Mouse (Mus musculus): ENCODE results near the gene Brms1l.
"Not testable (repeated sequence)": the region's sequence is repeated elsewhere in the genome, so short reads cannot be mapped to it uniquely, and the experiment has no call there.

The Brms1l gene

DNA sequence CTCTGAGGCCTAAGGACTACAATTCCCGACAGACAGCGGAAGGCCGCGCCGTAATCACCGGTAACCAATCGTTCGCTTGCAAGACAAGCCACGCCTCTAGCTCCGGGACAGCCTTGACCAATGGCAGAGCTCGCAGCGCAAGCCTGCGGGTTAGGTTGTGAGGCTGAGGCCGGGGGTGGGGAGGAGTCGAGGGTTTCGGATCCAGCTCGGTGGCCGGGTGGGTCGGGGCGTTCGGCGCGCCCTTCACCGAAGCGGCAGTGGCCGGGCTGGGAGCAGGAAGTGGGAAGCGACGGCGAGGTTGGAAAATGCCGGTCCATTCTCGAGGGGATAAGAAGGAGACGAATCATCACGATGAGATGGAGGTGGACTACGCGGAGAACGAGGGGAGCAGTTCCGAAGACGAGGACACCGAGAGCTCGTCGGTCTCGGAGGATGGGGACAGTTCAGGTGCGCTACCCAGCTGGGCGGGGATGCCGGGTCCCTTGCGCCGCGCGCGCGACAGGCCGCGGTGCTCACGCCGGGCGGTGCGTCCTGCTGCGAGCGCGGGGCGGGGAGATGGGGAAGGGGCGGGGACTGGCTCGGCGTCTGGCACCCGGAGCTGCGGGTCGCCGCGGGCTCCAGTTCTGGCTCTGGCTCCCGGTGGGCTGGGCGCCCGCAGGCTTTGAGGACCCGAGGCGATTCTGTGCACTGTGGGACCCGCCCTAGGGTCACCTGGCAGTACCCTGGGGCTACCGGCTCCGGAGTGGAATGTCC, at the start of gene Brms1l:
Gene Brms1l, plus strand, starts transcription at position 126 of the 753 bp plus-strand sequence.
- in situ Hi-C loops (cut with MboI, MseI) = loop anchor here (10.0 to 25.0 kb wide), 2 partner anchors 1376 to 1698 kb away; no protein-coding TSS in a partner anchor

DNA sequence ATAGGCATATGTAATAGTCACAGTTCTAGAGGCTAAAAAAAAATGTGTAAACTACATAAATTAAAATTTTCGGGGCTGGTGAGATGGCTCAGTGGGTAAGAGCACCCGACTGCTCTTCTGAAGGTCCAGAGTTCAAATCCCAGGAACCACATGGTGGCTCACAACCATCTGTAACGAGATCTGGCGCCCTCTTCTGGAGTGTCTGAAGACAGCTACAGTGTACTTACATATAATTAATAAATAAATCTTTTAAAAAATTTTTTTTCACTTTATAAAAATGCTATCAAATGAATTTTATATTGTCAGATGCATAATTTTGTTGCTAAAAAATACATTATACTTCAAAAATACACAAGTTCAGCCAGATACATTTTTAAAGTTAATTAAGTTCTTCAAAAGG, 41.6 kb upstream of the Brms1l start:
- in situ Hi-C loops (cut with MboI, MseI) = not testable (repeated sequence)

DNA sequence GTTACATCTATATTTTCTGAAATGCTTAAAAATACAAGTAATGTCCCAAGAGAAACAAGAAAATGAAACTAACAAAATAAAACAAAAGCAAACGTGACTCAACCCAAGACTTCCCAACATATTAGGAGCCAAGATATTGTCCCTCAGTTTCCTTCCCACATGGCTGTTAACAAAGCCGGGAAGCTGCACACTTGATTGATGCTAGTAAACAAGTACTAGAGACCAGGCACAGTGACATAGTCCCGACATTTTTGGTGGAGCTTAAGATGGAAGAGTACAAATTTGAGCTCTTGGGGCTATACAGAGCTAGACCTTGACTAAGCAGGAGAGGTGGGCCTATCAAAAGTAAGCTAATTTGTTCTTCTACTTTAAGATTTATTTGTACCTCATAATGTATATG, 39.0 kb upstream of the Brms1l start:
- in situ Hi-C loops (cut with MboI, MseI) = no loop called here

DNA sequence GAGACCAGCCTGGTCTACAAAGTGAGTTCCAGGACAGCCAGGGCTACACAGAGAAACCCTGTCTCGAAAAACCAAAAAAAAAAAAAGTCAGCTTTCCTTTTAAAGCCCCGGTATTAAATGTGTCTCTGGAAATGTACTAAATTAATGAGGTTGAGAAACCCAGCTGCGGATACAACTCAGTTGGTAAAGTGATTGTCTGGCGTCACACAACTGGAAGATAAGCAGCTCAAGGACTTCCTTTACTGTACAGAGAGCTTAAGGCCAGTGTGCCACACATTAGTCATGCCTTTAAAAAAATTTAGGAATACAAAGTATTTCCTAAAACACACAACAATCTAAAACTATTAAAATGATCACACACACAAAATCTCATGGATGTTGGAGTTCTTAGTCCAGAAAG, 37.4 kb upstream of the Brms1l start:
- in situ Hi-C loops (cut with MboI, MseI) = no loop called here

DNA sequence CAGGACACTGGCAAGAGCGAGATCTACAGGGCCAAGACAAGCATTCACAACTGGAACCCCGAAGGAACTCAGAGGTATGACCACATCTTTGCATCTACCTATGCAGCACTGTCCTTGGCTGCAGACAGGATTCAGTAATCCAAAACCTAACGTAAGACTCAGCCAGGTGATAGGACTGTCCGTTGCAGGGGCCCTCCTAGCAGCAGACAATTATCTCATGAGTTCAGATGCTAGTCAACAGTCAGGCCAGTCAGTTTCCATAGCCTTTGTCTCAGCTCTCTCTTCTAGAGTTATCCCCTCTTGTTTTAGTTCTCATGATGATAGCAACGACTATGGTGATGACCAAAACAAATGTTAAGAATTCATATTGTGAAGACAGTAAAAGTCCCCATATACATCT, 36.0 kb upstream of the Brms1l start:
- in situ Hi-C loops (cut with MboI, MseI) = no loop called here

DNA sequence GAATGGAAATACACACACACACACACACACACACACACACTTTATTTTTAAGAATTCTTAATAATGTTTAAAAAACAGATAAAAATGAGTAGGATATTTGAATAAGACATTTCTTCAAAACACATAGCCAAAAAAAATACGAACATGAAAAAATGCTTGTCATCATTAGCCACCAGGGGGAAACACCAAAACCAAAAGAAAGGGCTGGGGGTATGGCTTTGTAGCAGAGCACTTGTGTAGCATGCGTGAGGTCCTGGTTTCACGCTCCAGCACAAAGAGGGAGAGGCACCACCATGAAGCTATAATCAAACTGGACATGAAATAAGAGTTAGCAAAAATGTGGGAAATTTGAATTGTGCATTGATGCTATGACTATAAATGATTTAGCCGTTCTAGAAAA, 35.0 kb upstream of the Brms1l start:
- in situ Hi-C loops (cut with MboI, MseI) = no loop called here

DNA sequence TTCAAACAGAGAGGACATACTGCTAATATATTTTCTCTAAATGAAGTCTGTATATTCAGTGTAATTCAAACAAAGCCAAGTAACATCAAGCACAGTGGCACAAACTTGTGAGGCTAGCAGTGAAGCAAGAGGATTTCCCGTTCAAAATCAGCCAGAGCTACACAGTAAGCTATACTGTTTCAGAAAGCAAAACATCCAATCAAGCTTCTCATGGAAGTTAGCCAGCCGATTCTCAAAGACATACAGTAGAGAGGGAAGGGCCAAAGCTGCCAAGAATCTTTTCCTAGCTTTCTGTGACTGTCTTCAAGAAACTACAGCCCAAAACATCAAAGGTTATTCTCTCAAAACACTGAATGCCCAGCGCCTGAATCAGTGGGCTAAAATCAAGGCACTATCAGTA, 31.1 kb upstream of the Brms1l start:
- in situ Hi-C loops (cut with MboI, MseI) = no loop called here

DNA sequence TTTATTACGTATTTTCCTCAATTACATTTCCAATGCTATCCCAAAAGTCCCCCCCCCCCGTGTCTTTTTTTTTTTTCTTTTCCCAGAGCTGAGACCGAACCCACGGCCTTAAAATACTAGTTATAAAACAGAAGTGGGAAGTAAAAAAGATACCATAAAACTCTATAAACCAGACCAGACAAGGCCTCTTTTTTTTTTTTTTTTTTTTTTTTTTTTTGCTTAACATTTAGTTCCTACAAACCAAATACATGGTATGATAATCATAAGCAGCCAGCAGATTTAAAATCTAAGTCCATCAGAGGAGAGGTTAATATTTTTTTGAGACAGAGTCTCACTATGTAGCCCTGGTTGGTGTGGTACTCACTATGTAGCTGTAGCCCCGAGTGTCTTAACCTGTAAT, 19.6 kb upstream of the Brms1l start:
- in situ Hi-C loops (cut with MboI, MseI) = no loop called here

DNA sequence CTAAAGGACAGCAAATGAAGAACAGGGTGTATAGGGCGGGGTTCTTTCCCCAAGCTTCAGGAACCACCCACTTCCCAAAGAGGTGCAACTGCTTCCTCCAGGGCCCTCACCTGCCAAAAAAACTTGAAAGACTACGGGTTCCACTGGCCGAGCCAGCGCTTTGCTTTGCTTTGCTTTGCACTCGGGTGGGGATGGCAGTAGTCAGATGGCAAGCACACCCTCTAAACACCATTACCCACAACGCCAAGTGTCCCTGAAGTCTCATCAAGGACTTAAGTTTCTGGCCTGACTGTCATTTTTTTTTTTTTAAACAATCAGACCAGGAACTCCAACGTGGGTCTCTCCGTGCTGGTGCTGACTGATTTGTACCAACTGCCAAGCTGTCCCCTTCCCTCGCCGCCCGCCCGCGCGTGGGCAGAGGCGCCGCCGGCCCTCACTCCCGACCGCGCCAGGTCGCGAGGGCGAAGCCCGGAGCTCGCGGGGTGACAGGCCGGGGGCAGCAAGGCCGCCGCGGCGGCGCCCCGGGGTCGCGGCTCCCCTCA, 15.9 kb upstream of the Brms1l start:
- in situ Hi-C loops (cut with MboI, MseI) = no loop called here

DNA sequence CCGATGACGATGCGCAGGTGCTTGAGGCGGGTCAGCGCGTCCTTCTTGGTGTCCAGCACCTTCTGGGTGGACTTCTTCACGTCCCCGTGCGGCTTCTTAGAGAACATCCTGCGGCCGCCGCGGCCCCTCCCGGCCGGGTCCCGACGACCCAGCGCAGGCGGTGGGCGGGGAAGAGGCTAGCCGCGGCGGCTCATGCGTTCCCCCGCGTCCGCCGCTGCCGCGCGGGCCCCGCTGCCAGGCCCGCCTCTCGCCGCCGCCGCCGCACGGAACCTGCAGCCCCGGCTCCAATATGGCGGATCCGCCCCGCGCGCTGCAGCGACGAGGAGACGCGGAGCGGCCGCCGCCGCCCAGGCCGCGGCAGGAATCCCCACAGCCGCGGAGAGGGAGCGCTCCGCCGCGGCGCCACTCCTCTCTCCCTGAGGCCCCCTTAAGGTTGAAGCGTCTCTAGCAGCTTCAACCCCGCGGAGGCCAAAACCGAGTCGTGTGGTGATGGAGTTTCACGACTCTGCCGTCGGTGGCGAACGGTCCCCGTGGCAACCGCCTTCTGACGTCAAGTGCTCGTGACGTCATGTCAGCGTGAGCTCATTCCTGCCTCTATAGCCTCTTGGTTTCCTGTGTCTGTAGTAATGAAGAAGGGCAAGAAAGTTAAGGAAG, 15.3 kb upstream of the Brms1l start, which contains the start of gene Ralgapa1:
Gene Ralgapa1, minus strand, starts transcription at position 507 of the 654 bp plus-strand sequence.
- in situ Hi-C loops (cut with MboI, MseI) = no loop called here

DNA sequence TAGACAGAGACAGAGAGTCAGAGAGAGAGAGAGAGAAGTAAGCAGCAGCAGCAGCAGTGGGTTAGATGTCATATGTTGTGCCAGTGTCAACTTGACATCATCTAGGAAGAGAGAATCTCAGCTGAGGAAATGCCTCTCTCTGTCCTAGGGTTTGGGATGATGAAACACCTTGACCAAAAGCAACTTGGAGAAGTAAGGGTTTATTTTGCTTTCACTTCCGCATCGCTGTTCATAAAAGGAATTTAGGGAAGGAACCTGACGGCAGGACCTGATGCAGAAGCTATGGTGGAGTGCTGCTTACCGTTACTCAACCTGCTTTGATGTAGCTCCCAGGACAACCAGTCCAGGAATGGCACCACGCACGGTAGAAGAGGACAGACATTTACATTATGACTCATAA, 12.1 kb upstream of the Brms1l start:
- in situ Hi-C loops (cut with MboI, MseI) = no loop called here

DNA sequence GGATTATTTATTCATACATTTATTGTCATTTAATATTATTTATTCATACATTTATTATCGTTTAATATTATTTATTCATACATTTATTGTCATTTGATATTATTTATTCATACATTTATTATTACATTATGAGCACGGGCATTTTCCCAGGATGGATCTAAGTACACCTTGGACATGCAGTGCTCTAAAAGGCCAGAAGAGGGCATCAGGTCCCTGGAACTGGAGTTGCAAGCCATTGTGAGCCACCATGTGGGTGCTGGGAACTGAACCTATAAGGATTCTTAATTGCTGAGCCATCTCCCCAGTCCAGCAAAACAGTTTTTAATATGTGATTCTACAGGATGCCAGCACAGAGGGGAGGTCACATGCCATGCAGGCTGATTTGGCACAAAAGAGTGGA, 10.6 kb upstream of the Brms1l start:
- in situ Hi-C loops (cut with MboI, MseI) = loop anchor here (25.0 kb wide), 1 partner anchor 1387 kb away; no protein-coding TSS in a partner anchor

DNA sequence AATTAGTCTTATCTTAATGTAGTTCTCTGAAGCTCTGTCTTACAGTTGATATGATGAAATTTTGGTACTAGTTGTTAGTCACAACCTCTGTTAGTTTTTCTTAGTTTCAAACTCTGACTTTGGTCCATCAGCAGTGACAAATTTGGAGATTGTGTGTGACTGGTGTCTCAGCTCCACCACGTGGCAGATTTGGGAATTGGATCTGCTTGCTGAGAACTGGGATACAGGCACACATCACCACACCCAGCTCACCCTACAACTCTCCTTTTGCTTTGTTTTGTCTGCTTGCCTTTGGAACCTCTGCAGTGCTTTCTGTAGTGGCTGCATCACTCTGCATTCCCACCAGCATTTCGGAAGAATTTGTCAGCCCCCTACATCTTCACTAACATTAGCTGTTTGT, 5.0 kb upstream of the Brms1l start:
- in situ Hi-C loops (cut with MboI, MseI) = loop anchor here (10.0 to 25.0 kb wide), 2 partner anchors 1381 to 1704 kb away; no protein-coding TSS in a partner anchor

DNA sequence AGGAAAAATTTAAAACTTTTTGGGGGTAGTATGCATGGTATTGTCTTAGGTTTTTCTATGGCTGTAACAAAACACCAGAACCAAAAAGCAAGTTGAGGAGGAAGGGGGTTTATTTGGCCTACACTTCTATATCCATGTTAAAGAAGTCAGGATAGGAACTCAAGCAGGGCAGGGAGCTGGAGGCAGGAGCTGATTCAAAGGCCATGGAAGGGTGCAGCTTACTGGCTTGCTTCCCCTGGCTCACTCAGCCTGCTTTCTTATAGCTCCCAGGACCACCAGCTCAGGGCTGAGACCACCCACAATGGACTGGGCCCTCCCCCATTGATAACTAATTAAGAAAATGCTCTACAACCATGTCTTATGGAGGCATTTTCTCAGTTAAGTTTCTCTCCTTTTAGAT, 3.2 kb upstream of the Brms1l start:
- in situ Hi-C loops (cut with MboI, MseI) = loop anchor here (10.0 to 25.0 kb wide), 2 partner anchors 1379 to 1702 kb away; no protein-coding TSS in a partner anchor

DNA sequence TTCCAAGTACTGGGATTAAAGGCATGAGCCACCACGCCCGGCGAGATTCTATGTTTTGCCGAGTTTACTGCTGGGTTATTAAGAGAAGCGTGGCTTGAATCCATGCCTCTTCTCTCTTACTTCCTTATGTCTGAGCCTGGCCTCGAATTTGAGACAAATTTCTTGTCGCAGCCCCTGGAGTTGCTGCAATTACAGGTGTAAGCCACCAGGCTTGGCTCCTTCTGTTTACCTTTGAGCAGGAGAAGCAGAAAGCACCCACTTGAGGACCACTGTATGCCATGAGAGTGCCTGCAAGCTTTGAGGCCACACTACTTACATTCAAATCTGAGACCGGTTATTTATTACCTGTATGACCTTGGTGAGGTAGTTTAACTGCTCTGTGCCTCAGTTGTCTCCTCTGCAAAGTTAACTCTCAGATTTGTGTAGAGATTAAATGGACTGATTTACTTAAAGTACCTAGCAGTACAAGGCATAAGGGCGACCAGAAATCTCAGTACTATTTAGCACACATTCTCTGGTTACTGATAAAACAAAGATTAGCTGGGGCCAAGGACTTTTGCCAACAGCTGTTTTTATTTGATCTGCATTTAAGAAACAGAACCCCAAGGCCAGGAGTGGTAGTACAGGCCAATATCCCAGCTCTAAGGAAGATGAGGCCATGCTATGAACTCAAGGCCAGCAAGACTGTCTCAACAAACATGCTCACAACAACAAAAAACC, 2.1 kb upstream of the Brms1l start:
- in situ Hi-C loops (cut with MboI, MseI) = loop anchor here (10.0 to 25.0 kb wide), 2 partner anchors 1378 to 1701 kb away; no protein-coding TSS in a partner anchor

DNA sequence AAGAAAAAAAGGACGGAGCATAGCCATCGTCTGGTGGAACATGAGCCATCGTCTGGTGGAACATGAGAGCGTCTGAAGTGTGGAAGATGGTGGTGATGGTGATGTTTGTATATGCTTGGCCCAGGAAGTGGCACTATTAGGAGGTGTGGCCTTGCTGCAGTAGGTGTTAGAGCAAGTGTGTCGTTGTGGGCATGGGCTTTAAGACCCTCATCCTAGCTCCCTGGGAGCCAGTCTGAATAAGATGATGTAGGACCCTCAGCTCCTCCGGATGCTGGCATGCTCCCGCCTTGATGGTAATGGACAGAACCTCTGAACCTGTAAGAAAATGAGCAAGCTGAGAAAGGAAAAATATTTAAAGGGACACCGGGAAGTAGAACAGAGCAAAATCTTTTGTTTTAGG, 1.2 kb upstream of the Brms1l start:
- in situ Hi-C loops (cut with MboI, MseI) = loop anchor here (10.0 to 25.0 kb wide), 2 partner anchors 1377 to 1700 kb away; no protein-coding TSS in a partner anchor

DNA sequence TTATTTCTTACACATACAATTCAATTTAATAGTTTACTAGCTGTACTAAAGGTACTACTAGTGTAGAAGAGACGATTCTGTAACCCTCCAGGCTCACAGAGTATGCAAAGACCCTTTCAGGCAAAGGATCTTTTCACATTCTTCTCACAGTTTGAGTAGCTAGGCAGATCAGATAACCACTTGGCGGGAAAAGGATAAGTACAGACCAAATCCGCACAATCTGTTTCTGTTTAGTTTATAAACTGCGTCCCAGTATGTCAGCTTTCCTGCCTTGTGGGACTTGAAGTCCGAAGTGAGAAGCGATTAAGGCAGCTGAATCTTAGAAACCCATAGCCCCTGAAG, 296 bp upstream of the Brms1l start:
- in situ Hi-C loops (cut with MboI, MseI) = loop anchor here (10.0 to 25.0 kb wide), 2 partner anchors 1376 to 1699 kb away; no protein-coding TSS in a partner anchor

DNA sequence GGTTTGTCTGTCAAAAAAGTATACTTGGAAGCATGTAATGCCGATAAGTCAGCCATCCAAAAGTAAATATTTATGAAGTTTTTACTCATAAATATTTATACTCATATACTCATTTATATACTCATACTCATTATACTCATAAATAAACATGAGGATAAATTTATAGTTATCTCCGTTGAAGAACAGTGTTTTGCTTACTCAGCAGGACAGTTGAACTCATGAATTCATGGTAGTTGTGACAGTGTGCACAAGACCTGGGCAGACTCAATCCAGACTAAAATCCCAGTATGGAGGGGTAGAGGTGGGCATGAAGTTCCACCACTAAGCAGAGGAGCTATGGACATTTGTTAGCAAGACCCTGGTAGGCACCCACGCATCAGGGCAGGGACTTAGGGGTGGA, 1.4 kb downstream of the Brms1l start:
- in situ Hi-C loops (cut with MboI, MseI) = loop anchor here (10.0 to 25.0 kb wide), 2 partner anchors 1375 to 1697 kb away; no protein-coding TSS in a partner anchor

DNA sequence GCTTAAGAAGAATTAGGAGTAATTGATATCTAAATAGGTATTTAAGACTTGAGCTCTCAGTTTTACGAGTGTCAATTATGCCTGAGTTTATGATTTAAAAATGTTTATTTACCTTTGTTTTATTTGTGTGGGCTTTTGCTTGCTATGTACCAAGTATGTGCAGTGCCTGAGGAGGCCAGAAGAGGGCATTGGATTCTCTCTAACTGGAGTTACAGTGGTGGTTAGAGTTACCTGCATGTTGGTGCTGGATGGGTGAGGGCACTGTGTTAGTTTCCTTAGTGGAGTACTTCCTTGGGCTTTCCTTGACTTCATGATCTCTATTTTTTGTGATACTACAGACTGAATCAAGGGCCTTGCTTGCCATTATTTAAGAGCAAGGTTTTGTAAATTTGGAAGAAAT, 10.6 kb downstream of the Brms1l start:
- in situ Hi-C loops (cut with MboI, MseI) = loop anchor here (25.0 kb wide), 1 partner anchor 1366 kb away; no protein-coding TSS in a partner anchor

DNA sequence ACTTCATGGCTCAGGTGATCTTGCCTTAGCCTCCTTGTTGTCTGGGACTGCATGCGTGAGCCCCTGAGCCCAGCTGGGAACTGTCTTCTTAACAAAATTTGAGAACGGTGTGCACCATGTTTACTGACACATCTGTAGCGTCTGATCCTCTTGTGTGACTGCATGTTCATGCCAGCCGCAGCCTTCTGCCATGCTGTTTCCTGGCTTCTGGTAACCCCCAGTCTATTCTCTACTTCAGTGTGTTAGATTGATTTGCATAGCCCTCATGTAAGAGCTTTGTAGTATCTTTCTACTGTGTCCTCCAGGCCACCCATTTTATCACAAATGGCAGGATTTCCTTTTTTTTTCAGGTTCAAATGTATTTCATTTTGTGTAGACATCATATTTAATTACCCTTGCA, 11.7 kb downstream of the Brms1l start:
- in situ Hi-C loops (cut with MboI, MseI) = loop anchor here (25.0 kb wide), 1 partner anchor 1364 kb away; no protein-coding TSS in a partner anchor

DNA sequence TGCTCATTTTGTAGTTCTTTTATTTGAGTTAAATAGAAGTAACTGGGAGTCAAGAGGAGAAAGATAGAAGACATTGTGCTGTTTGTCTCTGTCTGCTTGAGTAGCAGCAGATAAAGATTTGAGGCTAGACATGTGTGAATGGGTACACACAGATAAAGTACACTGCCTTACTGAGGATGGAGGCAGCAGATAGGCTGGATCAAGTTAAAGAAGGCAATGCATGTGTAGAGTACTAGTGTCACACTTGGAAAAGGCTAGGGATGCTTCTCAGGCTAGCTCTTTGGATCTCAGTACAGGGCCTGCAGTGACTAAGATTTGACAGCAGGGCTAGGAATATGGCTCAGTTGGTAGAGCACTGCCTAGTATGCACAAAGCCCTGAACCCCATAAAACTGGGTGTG, 14.5 kb downstream of the Brms1l start:
- in situ Hi-C loops (cut with MboI, MseI) = no loop called here
